Mouse (Mus musculus) liver, postnatal 0 days (tissue): Measurements from ENCODE around the gene Ktn1.

Source experiments
- CTCF ChIP-seq: sonication (generic); IDR thresholded peaks from 2 replicates; pipeline ENCODE4 v1.5.1; 2016; ENCODE audit warnings: antibody characterized with exemption, low read depth
- EP300 ChIP-seq: IDR thresholded peaks from 2 replicates; pipeline ENCODE4 v1.6.1; 2016; ENCODE audit warnings: antibody characterized with exemption, low read depth, mild to moderate bottlenecking

DNA sequence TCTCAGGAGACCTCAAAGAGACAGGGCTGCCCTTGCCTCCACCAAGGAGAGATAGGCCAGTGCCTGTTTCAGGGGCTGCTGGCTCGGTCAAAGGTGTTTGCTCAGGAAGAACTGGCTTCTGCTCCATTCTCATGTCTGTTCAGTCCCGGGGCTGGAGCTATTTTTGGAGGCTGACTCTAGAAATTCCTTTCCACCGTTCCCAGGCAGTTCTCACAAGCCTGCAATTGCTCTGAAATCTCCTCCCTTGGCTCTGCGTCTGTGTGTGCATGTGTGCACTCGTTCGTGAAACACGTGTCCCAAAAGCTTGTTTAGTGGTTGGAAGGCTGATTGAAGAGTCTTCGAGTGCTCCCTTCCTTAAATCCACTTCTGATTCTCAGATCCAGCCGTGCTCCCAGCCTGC is 99.3 kb downstream of the Ktn1 start:
- TF ChIP-seq CTCF, result no peak
- TF ChIP-seq EP300, result no peak
